Mouse (Mus musculus) c-Kit-positive CD71-positive TER-119-positive erythroid progenitor cells, embryonic 14.5 days (primary cell): ENCODE measurements around the gene Snrnp48.

Source experiments
- DNase-seq: peaks from one replicate; pipeline ENCODE4 v3.0.0-alpha.2; 2013; ENCODE audit warnings: low spot score

The Snrnp48 gene

GRCm38 (mm10) chr13:38269055-38269692, 64.4 kb downstream of the Snrnp48 start:
- DNase-seq, result no peak

- DNase-seq, result no peak
Measured at GRCm38 (mm10) chr13:38272624-38273023, 67.9 kb downstream of the Snrnp48 start.
